Mouse (Mus musculus) hindbrain, embryonic 15.5 days (tissue): ENCODE results near the gene Ddx43. TPM values are rescaled to one million over a fixed set of nuclear protein-coding genes. Genes with fewer than 3 reads are reported as not detected.

Experiments used
- ATAC-seq: fragments of 200-750 bp; cut with Nextera tagmentation; 2 replicates; pipeline ENCODE4 v1.8.0; 2017; ENCODE audit warnings: low read depth, moderate number of reproducible peaks, moderate TSS enrichment; ENCODE audit not compliant: low FRiP score
- H3K27ac ChIP-seq: fragments of 300-500 bp; sonication (generic); replicated peaks from 2 replicates; pipeline ENCODE4 v1.5.1; 2015; ENCODE audit warnings: mild to moderate bottlenecking, inconsistent platforms
- H3K27me3 ChIP-seq: fragments of 300-500 bp; sonication (generic); 2 replicates; pipeline ENCODE4 v1.6.1; 2015; ENCODE audit warnings: control low read depth, inconsistent platforms
- H3K36me3 ChIP-seq: fragments of 300-500 bp; sonication (generic); 2 replicates; pipeline ENCODE4 v1.6.1; 2015; ENCODE audit warnings: control low read depth, inconsistent platforms
- H3K4me1 ChIP-seq: fragments of 300-500 bp; sonication (generic); replicated peaks from 2 replicates; pipeline ENCODE4 v1.6.1; 2015; ENCODE audit warnings: control low read depth, inconsistent platforms
- H3K4me2 ChIP-seq: fragments of 300-500 bp; sonication (generic); 2 replicates; pipeline ENCODE4 v1.6.1; 2015; ENCODE audit warnings: moderate library complexity, mild to moderate bottlenecking, inconsistent platforms
- H3K4me3 ChIP-seq: fragments of 300-500 bp; sonication (generic); 2 replicates; pipeline ENCODE4 v1.5.1; 2015; ENCODE audit warnings: mild to moderate bottlenecking, inconsistent platforms
- H3K9ac ChIP-seq: fragments of 300-500 bp; sonication (generic); 2 replicates; pipeline ENCODE4 v1.6.1; 2015; ENCODE audit warnings: inconsistent platforms
- H3K9me3 ChIP-seq: fragments of 300-500 bp; sonication (generic); 2 replicates; pipeline ENCODE4 v1.6.1; 2016; ENCODE audit warnings: control low read depth, inconsistent platforms
- WGBS: fragments of 180-500 bp; shearing (Covaris S2); methylation state at CpG from one replicate; pipeline ENCODE4 v1.1.7; 2015; 5-methylcytosine and 5-hydroxymethylcytosine counted together
- polyA plus RNA-seq: library from polyadenylated mRNA; unstranded; fragments of >200 nt; fragmentation: Nextera tagmentation; extraction: Ambion mirVana; gene quantifications from 2 replicates; pipeline ENCODE4 v1.2.1, GENCODE M21; 2015

Gene Ddx43
- polyA plus RNA-seq, 1 experiment from 2014 or later, result 0.47 TPM

- WGBS, result 93% methylated on average over 8 of the region's 8 CpGs
- Histone ChIP-seq H3K27ac (no peak overlapping the region), H3K4me1 (no peaks in the 10 kb centered on the region), H3K9ac (no peak overlapping the region), H3K27me3 (no peaks in the 10 kb centered on the region), H3K4me2 (no peak overlapping the region), H3K4me3 (no peak overlapping the region), H3K9me3 (no peaks in the 10 kb centered on the region), H3K36me3 (peaks cover 62% of the 10 kb centered on the region)
- no peak for ATAC-seq
These were observed 61.4 kb downstream of the Ddx43 start for GRCm38 (mm10) chr9:78457026-78457425.

- no peaks in the 10 kb centered on the region for H3K27me3 ChIP-seq
- H3K27ac ChIP-seq, result no peak overlapping the region
- H3K9me3 ChIP-seq, result no peaks in the 10 kb centered on the region
- no peak overlapping the region for H3K4me2 ChIP-seq
- H3K36me3 ChIP-seq, result peaks cover 75% of the 10 kb centered on the region
- H3K9ac ChIP-seq, result no peak overlapping the region
- no peak overlapping the region for H3K4me3 ChIP-seq
- no peaks in the 10 kb centered on the region for H3K4me1 ChIP-seq
- no peak for ATAC-seq
- 88% methylated on average over 4 of the region's 4 CpGs for WGBS
These were observed 67.8 kb downstream of the Ddx43 start for GRCm38 (mm10) chr9:78463337-78463736.

- H3K4me1 ChIP-seq, result no peaks in the 10 kb centered on the region
- peaks cover 67% of the 10 kb centered on the region for H3K36me3 ChIP-seq
- no peaks in the 10 kb centered on the region for H3K27me3 ChIP-seq
- no peaks in the 10 kb centered on the region for H3K9me3 ChIP-seq
- no peak overlapping the region for H3K4me2 ChIP-seq
- 89% methylated on average over 3 of the region's 3 CpGs for WGBS
- no peak overlapping the region for H3K27ac ChIP-seq
- ATAC-seq, result no peak
- H3K4me3 ChIP-seq, result no peak overlapping the region
- H3K9ac ChIP-seq, result no peak overlapping the region
These were observed 70.1 kb downstream of the Ddx43 start for GRCm38 (mm10) chr9:78465725-78466124.

Other genes with a start within 250 kb of the Ddx43 start
- 28.5 and 30.1 TPM in 2 replicates for gene Gsta4, start 213.0 kb upstream of the Ddx43 start, polyA plus RNA-seq
- not detected in 2 replicates for gene Gsta1, start 165.1 kb upstream of the Ddx43 start, polyA plus RNA-seq
- not detected in 2 replicates for gene Gm3776, start 138.6 kb upstream of the Ddx43 start, polyA plus RNA-seq
- gene Gm10639, start 105.9 kb upstream of the Ddx43 start, polyA plus RNA-seq, result not detected in 2 replicates
- not detected in 2 replicates for gene Omt2a, start 81.0 kb upstream of the Ddx43 start, polyA plus RNA-seq
- not detected in 2 replicates for gene Omt2b, start 68.2 kb upstream of the Ddx43 start, polyA plus RNA-seq
- not detected in 2 replicates for gene Gsta2, start 40.0 kb upstream of the Ddx43 start, polyA plus RNA-seq
- gene Dppa5a, start 27.6 kb upstream of the Ddx43 start, polyA plus RNA-seq, result 5.3 and 5.6 TPM in 2 replicates
- 5.1 and 5.6 TPM in 2 replicates for gene Ooep, start 17.1 kb upstream of the Ddx43 start, polyA plus RNA-seq
- gene Cgas, start 47.5 kb downstream of the Ddx43 start, polyA plus RNA-seq, result 0.58 and 0.80 TPM in 2 replicates
- 28.6 and 30.5 TPM in 2 replicates for gene Mto1, start 52.4 kb downstream of the Ddx43 start, polyA plus RNA-seq
- gene Gm17324, start 53.0 kb downstream of the Ddx43 start, polyA plus RNA-seq, result 1.9 and 2.9 TPM in 2 replicates
- 2,946 and 3,077 TPM in 2 replicates for gene Eef1a1, start 93.4 kb downstream of the Ddx43 start, polyA plus RNA-seq
- 15.4 and 16.2 TPM in 2 replicates for gene Slc17a5, start 192.3 kb downstream of the Ddx43 start, polyA plus RNA-seq
- gene Cd109, start 219.8 kb downstream of the Ddx43 start, polyA plus RNA-seq, result 1.3 and 1.6 TPM in 2 replicates